Mouse (Mus musculus): ENCODE measurements at regions not wholly inside any gene's neighbourhood (a gene's known extent, or its start where the extent isn't known, plus 50 kb on each side); places are given as distances from the start of the nearest gene placed in this dataset.

DNA sequence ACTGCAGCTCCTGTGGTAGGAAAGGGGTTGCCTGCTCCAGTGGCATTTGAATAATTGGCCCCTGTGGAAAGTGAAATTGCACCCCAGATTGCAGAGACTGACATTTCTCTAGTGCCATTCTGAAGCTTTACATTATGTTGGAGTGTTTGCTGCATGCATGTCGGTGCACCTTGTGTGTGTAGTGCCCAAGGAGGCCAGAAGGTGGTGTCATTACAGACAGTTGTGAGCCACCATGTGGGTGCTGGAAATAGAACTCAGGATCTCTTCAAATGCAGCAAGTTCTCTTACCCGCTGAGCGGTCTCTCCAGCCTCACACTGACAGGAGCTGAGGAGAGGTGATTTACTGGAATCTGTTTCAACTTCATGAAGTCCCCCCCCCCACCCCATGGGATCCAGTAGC, 60.3 kb upstream of the Cdh4 start:
- DNase-seq: no peak

DNA sequence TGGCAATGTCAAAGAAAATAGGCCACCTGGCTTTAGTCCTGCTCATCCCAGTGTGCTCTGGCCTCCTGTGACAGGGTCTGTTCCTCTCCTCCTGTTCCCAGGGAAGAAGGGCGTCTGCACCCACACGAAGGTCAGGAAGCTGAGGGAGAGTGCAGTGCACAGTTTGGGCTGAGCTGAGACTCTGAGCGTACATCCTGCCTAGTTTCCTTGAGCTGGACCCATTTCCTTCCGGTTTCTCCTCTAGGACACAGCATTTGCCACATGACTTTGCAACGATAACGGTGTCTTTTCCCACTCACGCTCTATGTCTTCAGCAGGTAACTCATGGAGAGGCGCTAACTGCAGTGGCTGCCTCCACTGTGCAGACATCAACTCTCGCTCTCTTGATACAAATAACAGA, 59.6 kb upstream of the Cdh4 start:
- DNase-seq: no peak

DNA sequence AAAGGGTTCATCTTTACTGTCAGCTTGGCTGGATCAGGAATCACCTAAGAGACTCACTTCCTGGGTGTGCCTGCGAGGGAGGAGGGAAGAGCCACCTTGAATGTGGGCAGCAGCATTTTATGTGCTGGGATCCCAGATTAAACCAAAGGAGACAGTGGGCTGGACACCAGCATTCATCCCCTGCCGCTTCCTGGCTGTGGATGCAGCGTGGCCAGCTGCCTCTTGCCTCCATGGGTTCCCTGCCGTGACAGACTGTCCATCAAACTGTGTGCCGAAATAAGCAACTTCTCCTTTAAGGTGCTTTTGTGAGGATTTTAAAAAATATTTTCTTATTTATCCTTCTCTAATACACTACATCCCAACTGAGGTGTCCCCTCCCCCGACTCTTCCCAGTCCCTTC, 55.4 kb upstream of the Cdh4 start:
- peak; percentile 69 to 76 for DNase-seq

DNA sequence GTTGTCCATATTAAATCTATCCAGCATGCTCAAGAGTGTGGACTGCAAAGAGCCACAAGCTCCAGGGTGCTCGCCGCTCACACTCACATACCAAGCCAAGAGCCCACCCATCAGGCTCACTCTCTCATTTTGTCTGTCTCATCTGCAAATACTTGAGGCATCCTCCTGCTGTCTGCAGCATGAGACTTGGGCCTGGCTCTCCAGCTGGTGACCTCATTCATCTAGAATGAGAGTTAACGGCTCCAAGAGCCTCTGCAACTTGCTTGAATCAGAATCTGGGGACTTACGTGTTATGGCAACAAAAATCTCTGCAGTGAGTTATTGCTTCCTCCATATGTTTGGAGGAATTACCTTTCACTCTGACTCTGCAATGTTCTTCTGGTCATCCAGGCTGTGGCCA, 51.7 kb upstream of the Cdh4 start:
- no peak for DNase-seq

DNA sequence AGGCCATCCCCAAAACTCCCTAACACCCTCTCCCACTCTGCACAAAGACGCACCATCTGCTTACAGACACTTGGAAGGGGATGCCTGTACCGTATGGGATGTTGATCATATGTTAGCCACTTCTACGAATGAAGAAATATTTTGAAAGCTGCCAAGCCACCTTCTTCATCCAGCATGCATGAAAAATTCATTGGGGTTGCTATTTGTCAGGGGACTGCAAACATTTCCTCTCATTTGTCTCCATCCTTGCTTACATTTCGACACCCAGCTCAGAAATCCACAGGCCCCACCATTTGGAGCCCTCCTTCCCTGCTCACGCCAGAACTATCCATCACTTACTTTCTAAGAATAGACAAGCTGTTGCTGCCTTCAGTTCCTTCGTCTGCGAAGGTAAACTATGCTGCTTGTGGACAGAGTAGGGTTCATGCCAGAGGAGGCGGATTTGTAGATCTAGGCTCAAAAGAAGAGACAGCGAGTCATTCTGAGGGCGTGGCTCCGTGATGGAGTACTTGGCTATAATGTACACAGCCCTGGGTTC, 51.2 kb upstream of the Cdh4 start:
- DNase-seq: no peak

All from cerebellum, postnatal 10 days (tissue).